Mouse (Mus musculus) spleen, adult 2 months (tissue): Measurements from ENCODE around the gene Ctnna3.

ENCODE experiments used
- CTCF ChIP-seq: fragments of 200-500 bp; IDR thresholded peaks from 2 replicates; pipeline ENCODE4 v1.5.1; 2011; ENCODE audit warnings: mild to moderate bottlenecking, inconsistent platforms; ENCODE audit not compliant: insufficient read depth, insufficient read length, insufficient replicate concordance; ENCODE audit errors: extremely low read depth
- POLR2A ChIP-seq: fragments of 200-500 bp; IDR thresholded peaks from 2 replicates; pipeline ENCODE4 v1.6.1; 2011; ENCODE audit warnings: low read depth, low read length, inconsistent platforms

DNA sequence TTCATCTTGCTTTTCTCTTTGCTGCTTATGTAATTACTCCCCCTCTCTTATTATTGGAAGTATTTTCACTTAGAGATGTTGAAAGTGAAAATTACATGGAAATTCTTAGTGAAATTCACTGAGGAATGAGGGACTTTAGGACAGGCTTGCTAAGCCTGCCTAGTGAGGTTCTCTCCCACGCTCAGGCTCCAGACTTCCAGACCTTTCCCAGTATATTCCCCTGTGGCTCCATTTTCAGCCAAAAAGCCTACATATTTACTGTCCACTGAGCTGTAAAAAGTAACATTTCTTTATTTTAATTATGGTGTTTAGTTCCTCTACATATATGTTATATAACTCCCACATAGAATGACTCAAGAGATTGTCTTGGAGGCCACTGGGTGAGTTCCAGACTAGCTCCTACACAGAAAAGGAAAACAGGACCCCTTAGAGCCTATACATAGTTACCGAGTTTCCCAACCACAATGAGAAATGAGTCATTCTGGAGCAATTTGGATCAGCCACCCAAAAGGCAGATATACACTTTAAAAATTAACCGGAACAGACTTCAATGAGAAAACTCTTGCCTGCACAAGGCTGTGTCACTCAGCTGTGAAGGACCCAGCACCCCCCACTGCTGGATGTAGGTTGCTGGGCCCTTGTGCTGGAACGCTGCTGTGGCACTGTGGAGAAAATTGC lies 912.9 kb downstream of the Ctnna3 start:
- no peak for TF ChIP-seq CTCF
- TF ChIP-seq POLR2A, result no peak
